Mouse (Mus musculus) forebrain, embryonic 16.5 days (tissue): ENCODE measurements around the gene Ptger4. TPM values are rescaled to one million over a fixed set of nuclear protein-coding genes. Genes with fewer than 3 reads are reported as not detected.

Source experiments
- ATAC-seq: fragments of 200-750 bp; cut with Nextera tagmentation; 2 replicates; pipeline ENCODE4 v1.8.0; 2017; ENCODE audit warnings: mild to moderate bottlenecking, moderate library complexity
- H3K27ac ChIP-seq: fragments of 300-500 bp; sonication (generic); 2 replicates; pipeline ENCODE4 v1.5.1; 2014; ENCODE audit warnings: low read length, control low read depth
- H3K27me3 ChIP-seq: fragments of 300-500 bp; sonication (generic); replicated peaks from 2 replicates; pipeline ENCODE4 v1.6.1; 2014; ENCODE audit warnings: low read length; ENCODE audit not compliant: control insufficient read depth, insufficient read depth
- H3K36me3 ChIP-seq: fragments of 300-500 bp; sonication (generic); 2 replicates; pipeline ENCODE4 v1.6.1; 2014; ENCODE audit not compliant: control insufficient read depth, insufficient read depth
- H3K4me1 ChIP-seq: fragments of 300-500 bp; sonication (generic); replicated peaks from 2 replicates; pipeline ENCODE4 v1.6.1; 2014; ENCODE audit warnings: low read length; ENCODE audit not compliant: control insufficient read depth, insufficient read depth
- H3K4me2 ChIP-seq: fragments of 300-500 bp; sonication (generic); 2 replicates; pipeline ENCODE4 v1.6.1; 2014; ENCODE audit warnings: mild to moderate bottlenecking, low read length, control low read depth
- H3K4me3 ChIP-seq: fragments of 300-500 bp; sonication (generic); replicated peaks from 2 replicates; pipeline ENCODE4 v1.5.1; 2014; ENCODE audit warnings: mild to moderate bottlenecking, low read length, control low read depth
- H3K9ac ChIP-seq: fragments of 300-500 bp; sonication (generic); replicated peaks from 2 replicates; pipeline ENCODE4 v1.6.1; 2014; ENCODE audit warnings: low read depth, low read length, control low read depth
- H3K9me3 ChIP-seq: fragments of 300-500 bp; sonication (generic); 2 replicates; pipeline ENCODE4 v1.6.1; 2016; ENCODE audit warnings: low read length; ENCODE audit not compliant: control insufficient read depth
- WGBS: fragments of 180-500 bp; shearing (Covaris S2); extraction: QIAGEN DNeasy Blood & Tissue Kit; methylation state at CpG from one replicate; pipeline ENCODE4 v1.1.7; 2014; 5-methylcytosine and 5-hydroxymethylcytosine counted together
- polyA plus RNA-seq: library from polyadenylated mRNA; unstranded; fragments of >200 nt; fragmentation: Nextera tagmentation; extraction: Ambion mirVana; gene quantifications from 2 replicates; pipeline ENCODE4 v1.2.1, GENCODE M21; 2015

The Ptger4 gene
- polyA plus RNA-seq, 1 experiment from 2014 or later: 0.63 TPM

- Histone ChIP-seq H3K9ac (peak overlapping the region; percentile 87), H3K4me3 (peak overlapping the region; percentile 98), H3K4me1 (peaks cover 20% of the 10 kb centered on the region), H3K4me2 (peak overlapping the region; percentile 85), H3K9me3 (no peaks in the 10 kb centered on the region), H3K27ac (no peak overlapping the region; the same call in 1 of the 2 replicates), H3K27me3 (no peaks in the 10 kb centered on the region), H3K36me3 (no peaks in the 10 kb centered on the region)
- WGBS: 26% methylated on average over 10 of the region's 10 CpGs
- ATAC-seq: 0 out of 2 replicates have a peak, but pooled peaks have one; percentile 4
These were observed 57.7 kb downstream of the Ptger4 start for GRCm38 (mm10) chr15:5186293-5186675.

GRCm38 (mm10) chr15:5185366-5186292, 58.4 kb downstream of the Ptger4 start, which contains the start of gene Ttc33:
Ttc33 (plus strand) TSS chr15:5185525.
- Histone ChIP-seq H3K4me1 (peaks cover 20% of the 10 kb centered on the region), H3K9ac (peak within 1 kb of the TSS; percentile 87), H3K36me3 (no peaks in the 10 kb centered on the region), H3K4me2 (peak within 1 kb of the TSS; percentile 85), H3K27ac (peak within 1 kb of the TSS; percentile 83), H3K4me3 (peak within 1 kb of the TSS; percentile 98), H3K9me3 (no peaks in the 10 kb centered on the region), H3K27me3 (no peaks in the 10 kb centered on the region)
- WGBS: under 1% methylated on average over 55 of the region's 55 CpGs
- ATAC-seq: peak; percentile 90

- peak overlapping the region; percentile 98 for H3K4me3 ChIP-seq
- no peaks in the 10 kb centered on the region for H3K36me3 ChIP-seq
- H3K9ac ChIP-seq: peak overlapping the region; percentile 87
- H3K9me3 ChIP-seq: no peaks in the 10 kb centered on the region
- H3K4me1 ChIP-seq: peaks cover 20% of the 10 kb centered on the region
- peak; percentile 49 for ATAC-seq
- WGBS: 45% methylated on average over 10 of the region's 11 CpGs
- H3K4me2 ChIP-seq: peak overlapping the region; percentile 85
- peak overlapping the region; percentile 83 for H3K27ac ChIP-seq
- no peaks in the 10 kb centered on the region for H3K27me3 ChIP-seq
These were observed 59.2 kb downstream of the Ptger4 start for GRCm38 (mm10) chr15:5184668-5185330.

GRCm38 (mm10) chr15:5173217-5173820, 70.7 kb downstream of the Ptger4 start:
- Histone ChIP-seq H3K4me2 (no peak overlapping the region), H3K27me3 (no peaks in the 10 kb centered on the region), H3K9me3 (no peaks in the 10 kb centered on the region), H3K27ac (no peak overlapping the region), H3K36me3 (peaks cover 18% of the 10 kb centered on the region), H3K4me1 (no peaks in the 10 kb centered on the region), H3K9ac (no peak overlapping the region), H3K4me3 (no peak overlapping the region)
- no peak for ATAC-seq
- WGBS: 88% methylated on average over 12 of the region's 12 CpGs

- Histone ChIP-seq H3K36me3 (peaks cover 8% of the 10 kb centered on the region), H3K4me3 (no peak overlapping the region), H3K27ac (no peak overlapping the region), H3K4me2 (no peak overlapping the region), H3K27me3 (no peaks in the 10 kb centered on the region), H3K4me1 (no peaks in the 10 kb centered on the region), H3K9ac (no peak overlapping the region), H3K9me3 (no peaks in the 10 kb centered on the region)
- 63% methylated on average over 12 of the region's 12 CpGs for whole genome bisulfite sequencing
- ATAC-seq: no peak
These were observed 78.7 kb downstream of the Ptger4 start for GRCm38 (mm10) chr15:5165121-5165773.

GRCm38 (mm10) chr15:5158827-5159226, 85.2 kb downstream of the Ptger4 start:
- Histone ChIP-seq H3K9me3 (no peaks in the 10 kb centered on the region), H3K4me3 (no peak overlapping the region), H3K4me1 (peaks cover 9% of the 10 kb centered on the region), H3K27ac (no peak overlapping the region), H3K9ac (no peak overlapping the region), H3K27me3 (no peaks in the 10 kb centered on the region), H3K4me2 (no peak overlapping the region), H3K36me3 (no peaks in the 10 kb centered on the region; the same call in none of the 2 replicates)
- no peak for ATAC-seq
- 92% methylated on average over 6 of the region's 6 CpGs for WGBS

- Histone ChIP-seq H3K9ac (no peak overlapping the region), H3K27me3 (no peaks in the 10 kb centered on the region), H3K27ac (no peak overlapping the region), H3K4me1 (peaks cover 9% of the 10 kb centered on the region), H3K4me3 (no peak overlapping the region), H3K4me2 (no peak overlapping the region), H3K9me3 (no peaks in the 10 kb centered on the region), H3K36me3 (no peaks in the 10 kb centered on the region)
- peak; percentile 35; the same call in 1 of the 2 replicates for ATAC-seq
- WGBS: 56% methylated on average over 1 of the region's 1 CpGs
These were observed 86.6 kb downstream of the Ptger4 start for GRCm38 (mm10) chr15:5157386-5157785.
